Mouse (Mus musculus): ENCODE results near the gene Xpo4. TPM values are rescaled to one million over a fixed set of nuclear protein-coding genes. Genes with fewer than 3 reads are reported as not detected.

Gene Xpo4
- 33.7 and 37.1 TPM in 2 replicates for polyA plus RNA-seq (2014; fragmentation: Nextera tagmentation; extraction: Ambion mirVana)

DNA sequence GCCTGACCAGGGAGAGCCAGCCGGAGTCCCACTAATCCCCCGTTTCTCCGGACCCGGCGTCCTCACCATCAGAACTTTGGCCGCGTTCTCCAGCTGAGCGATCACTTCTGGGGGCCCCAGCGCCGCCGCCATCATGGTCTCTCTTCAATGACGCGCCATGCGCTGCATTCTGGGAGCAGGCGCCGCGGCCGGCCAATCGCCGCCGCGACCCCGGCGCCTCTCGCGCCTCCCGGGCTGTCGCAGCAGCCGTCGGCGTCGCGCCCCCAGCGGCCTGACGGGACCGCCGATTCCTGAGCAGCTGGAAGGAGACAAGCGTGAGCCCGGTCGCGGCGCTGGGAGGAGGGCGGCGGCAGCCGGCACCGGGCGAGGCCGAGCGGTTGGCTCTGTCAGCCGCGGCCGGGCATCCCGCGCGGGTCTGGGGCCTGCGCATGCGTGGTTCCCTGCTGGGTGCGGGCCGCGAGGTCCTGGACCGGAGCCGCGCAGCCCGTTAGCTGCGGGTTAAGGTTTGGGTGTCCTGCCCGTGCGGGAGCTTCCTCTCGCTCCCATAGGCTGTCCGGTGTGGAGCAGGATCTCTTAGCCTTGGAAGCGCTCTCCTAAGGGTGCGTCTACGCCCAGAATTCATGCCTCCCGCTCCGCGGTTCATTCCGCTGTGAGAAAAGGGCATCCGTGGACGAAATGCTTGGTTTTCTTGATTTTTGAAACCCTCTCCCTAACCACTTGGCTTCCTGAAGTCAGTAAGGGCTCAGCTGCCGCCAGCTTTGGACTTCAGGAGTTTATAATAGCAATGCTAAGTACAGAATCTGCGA lies at the start of gene Xpo4:
TSS of gene Xpo4 (minus strand) at position 609 of the 806 bp plus-strand sequence.
- ATAC-seq (ENCODE audit: insufficient read depth) (peak; percentile 96), DNase-seq (peak; percentile 93)
- peak within 1 kb of the TSS; percentile 94 for H3K9ac ChIP-seq
- no peak; the same call in 1 of the 2 replicates for TF ChIP-seq CTCF (IDR thresholded peaks at IDR 0.05; ENCODE audit: low read depth)
- peak within 1 kb of the TSS; percentile 95 for H3K27ac ChIP-seq (ENCODE audit: low read depth)
- H3K36me3 ChIP-seq (ENCODE audit: insufficient read depth): no peaks in the 10 kb centered on the region
- WGBS: under 1% methylated on average over 80 of the region's 80 CpGs
- 0 out of 2 replicates have a peak, but pooled peaks cover 4% of the 10 kb centered on the region for H3K4me1 ChIP-seq (ENCODE audit: insufficient read depth)
- peak within 1 kb of the TSS; percentile 85 for H3K4me2 ChIP-seq
- H3K9me3 ChIP-seq (ENCODE audit: low read depth, low read length): no peaks in the 10 kb centered on the region
- no peaks in the 10 kb centered on the region for H3K27me3 ChIP-seq (ENCODE audit: insufficient read depth, low read length)
- peak within 1 kb of the TSS; percentile 87 for H3K4me3 ChIP-seq (ENCODE audit: low read depth, low read length)

DNA sequence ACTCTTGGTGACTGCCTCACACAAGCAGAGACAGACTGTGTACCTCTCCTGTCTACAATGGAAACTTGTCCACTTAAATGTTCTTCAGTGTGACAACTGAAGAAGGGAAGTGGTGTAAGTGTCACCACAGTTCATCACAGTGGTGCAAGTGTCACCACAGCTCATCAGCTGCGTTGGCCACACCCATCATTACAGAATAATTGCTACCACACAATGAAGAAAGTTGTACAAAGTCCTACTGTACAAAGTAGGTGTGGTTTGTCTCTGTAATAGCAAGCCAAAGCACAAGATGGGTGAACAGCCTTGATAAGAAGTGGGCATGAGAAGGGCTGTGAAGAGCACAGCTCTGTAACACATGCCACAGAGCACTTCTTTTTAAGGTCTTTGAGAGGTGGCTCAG lies 47.7 kb upstream of the Xpo4 start:
- 94% methylated on average over 1 of the region's 1 CpGs for WGBS
- Histone ChIP-seq H3K4me1 (ENCODE audit: insufficient read depth) (peaks cover 9% of the 10 kb centered on the region; the same call in 1 of the 2 replicates), H3K36me3 (ENCODE audit: insufficient read depth) (peaks cover 17% of the 10 kb centered on the region), H3K4me3 (ENCODE audit: low read depth, low read length) (no peak overlapping the region), H3K27me3 (ENCODE audit: insufficient read depth, low read length) (no peaks in the 10 kb centered on the region), H3K27ac (ENCODE audit: low read depth) (no peak overlapping the region), H3K4me2 (no peak overlapping the region), H3K9ac (no peak overlapping the region), H3K9me3 (ENCODE audit: low read depth, low read length) (no peaks in the 10 kb centered on the region)
- TF ChIP-seq CTCF (IDR thresholded peaks at IDR 0.05; ENCODE audit: low read depth): no peak
- no peak for DNase-seq
- ATAC-seq (ENCODE audit: insufficient read depth): no peak

DNA sequence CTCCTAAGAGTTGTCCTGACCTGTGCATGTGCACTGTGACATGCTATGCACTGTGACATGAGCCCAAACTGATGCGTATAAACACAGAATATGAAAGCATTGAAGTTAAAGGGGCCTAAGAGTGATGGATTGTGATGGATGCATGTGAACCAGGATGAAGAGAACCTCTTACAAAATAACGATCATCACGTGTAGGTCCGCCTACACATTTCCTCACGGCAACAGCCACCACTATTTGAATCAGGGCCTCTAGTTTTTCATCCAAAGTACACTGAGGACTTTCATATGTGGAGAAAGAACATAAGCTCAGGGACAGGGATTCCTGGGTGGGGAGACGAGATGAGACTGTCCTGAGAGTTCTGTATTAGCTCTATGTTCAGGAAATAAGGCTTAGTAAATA lies 45.8 kb upstream of the Xpo4 start:
- WGBS: 78% methylated on average over 6 of the region's 6 CpGs
- H3K9me3 ChIP-seq (ENCODE audit: low read depth, low read length): no peaks in the 10 kb centered on the region
- no peak overlapping the region for H3K9ac ChIP-seq
- H3K27me3 ChIP-seq (ENCODE audit: insufficient read depth, low read length): no peaks in the 10 kb centered on the region
- peaks cover 9% of the 10 kb centered on the region; the same call in 1 of the 2 replicates for H3K4me1 ChIP-seq (ENCODE audit: insufficient read depth)
- ATAC-seq (ENCODE audit: insufficient read depth) (no peak), DNase-seq (no peak)
- H3K36me3 ChIP-seq (ENCODE audit: insufficient read depth): peaks cover 9% of the 10 kb centered on the region; the same call in 1 of the 2 replicates
- no peak for TF ChIP-seq CTCF (IDR thresholded peaks at IDR 0.05; ENCODE audit: low read depth)
- no peak overlapping the region for H3K27ac ChIP-seq (ENCODE audit: low read depth)
- H3K4me3 ChIP-seq (ENCODE audit: low read depth, low read length): no peak overlapping the region
- H3K4me2 ChIP-seq: no peak overlapping the region

DNA sequence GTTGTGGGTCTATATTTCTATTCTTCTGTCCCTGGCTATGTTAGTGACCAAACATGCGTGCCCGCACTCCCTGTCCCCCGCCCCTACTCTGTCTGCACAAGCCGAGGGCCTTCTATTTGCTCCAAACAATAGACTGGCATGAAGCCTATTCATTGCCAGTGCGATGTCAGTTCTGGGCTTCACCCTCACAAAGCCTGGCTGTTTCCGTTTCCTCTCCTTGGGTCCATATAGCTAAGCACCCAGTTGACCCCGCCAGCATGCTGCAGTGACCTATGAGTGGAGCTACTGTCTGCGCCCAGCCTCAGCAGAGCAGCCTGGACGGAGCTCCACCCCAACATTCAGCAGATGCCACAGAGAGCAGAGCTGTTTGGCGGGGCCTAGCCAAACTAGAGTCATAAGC lies 43.9 kb upstream of the Xpo4 start:
- 56% methylated on average over 10 of the region's 10 CpGs for WGBS
- Histone ChIP-seq H3K9ac (no peak overlapping the region), H3K4me2 (no peak overlapping the region), H3K9me3 (ENCODE audit: low read depth, low read length) (no peaks in the 10 kb centered on the region), H3K36me3 (ENCODE audit: insufficient read depth) (peaks cover 14% of the 10 kb centered on the region; the same call in 1 of the 2 replicates), H3K27me3 (ENCODE audit: insufficient read depth, low read length) (no peaks in the 10 kb centered on the region), H3K4me1 (ENCODE audit: insufficient read depth) (peaks cover 9% of the 10 kb centered on the region; the same call in 1 of the 2 replicates), H3K4me3 (ENCODE audit: low read depth, low read length) (no peak overlapping the region), H3K27ac (ENCODE audit: low read depth) (peak overlapping the region; percentile 61)
- ATAC-seq (ENCODE audit: insufficient read depth) (peak; percentile 41; the same call in 1 of the 2 replicates), DNase-seq (peak; percentile 40)
- no peak for TF ChIP-seq CTCF (IDR thresholded peaks at IDR 0.05; ENCODE audit: low read depth)

DNA sequence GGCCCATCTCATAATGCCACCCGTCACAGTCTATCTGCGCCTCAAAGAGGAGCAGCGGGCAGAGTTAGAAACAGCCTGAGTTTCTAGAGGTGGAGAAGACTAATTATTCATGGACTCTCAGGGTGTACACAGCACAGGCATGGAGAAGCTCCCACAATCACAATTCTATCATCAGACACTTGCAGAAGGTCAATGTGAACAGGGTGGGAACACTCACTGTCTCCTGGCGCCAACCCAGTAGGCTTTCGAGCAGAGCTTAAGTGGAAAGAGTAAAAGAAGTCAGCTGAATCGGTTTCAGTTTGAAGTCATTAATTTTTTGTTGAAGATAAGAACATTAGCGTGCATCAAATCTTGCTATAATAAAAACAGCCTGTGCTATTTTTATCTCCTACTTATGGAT lies 43.4 kb upstream of the Xpo4 start:
- H3K9ac ChIP-seq: no peak overlapping the region
- WGBS: 54% methylated on average over 7 of the region's 7 CpGs
- H3K27ac ChIP-seq (ENCODE audit: low read depth): no peak overlapping the region; the same call in 1 of the 2 replicates
- ATAC-seq (ENCODE audit: insufficient read depth) (no peak), DNase-seq (peak; percentile 56)
- peaks cover 9% of the 10 kb centered on the region; the same call in 1 of the 2 replicates for H3K4me1 ChIP-seq (ENCODE audit: insufficient read depth)
- H3K36me3 ChIP-seq (ENCODE audit: insufficient read depth): peaks cover 13% of the 10 kb centered on the region; the same call in 1 of the 2 replicates
- no peak for TF ChIP-seq CTCF (IDR thresholded peaks at IDR 0.05; ENCODE audit: low read depth)
- H3K27me3 ChIP-seq (ENCODE audit: insufficient read depth, low read length): no peaks in the 10 kb centered on the region
- no peak overlapping the region for H3K4me3 ChIP-seq (ENCODE audit: low read depth, low read length)
- H3K9me3 ChIP-seq (ENCODE audit: low read depth, low read length): no peaks in the 10 kb centered on the region
- H3K4me2 ChIP-seq: no peak overlapping the region

DNA sequence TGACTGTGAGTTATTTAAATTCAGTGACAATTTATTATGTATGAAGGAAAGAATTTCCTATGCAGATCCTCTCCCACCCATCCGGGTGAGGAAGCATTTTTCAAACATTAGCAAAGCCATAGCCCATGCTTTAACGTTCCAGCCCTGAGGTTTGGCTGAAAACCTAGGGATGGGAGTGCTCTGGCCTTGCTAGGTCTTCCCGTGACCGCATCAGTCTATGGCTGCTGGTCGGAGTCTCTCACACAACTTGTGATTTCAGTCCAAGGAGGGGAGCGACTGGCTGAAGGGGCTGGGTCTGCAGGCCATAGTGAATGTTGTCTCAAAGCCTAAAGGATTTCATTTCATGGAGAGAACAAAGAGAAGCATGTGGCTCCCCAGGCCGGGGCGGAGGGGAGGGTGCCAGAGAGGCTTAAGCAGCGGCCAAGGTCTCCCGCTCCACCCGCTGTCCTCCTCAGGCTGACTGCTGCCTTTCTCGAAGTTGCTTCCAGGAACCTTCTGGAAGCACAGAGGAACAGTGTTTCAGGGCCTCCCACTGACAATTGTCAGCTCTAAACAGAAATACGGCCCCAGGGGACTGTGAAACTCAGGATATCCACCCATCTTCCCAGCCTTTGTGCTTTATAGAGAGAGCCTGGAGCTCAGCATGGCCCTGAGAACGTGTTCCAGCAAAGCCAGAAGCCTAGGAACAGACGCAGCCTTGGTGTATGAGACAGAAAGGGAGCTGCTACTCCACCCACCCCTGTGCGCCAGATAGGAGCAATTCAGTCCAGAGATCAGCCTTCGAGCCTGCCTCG lies 42.1 kb upstream of the Xpo4 start:
- Histone ChIP-seq H3K9ac (peak overlapping the region; percentile 15; the same call in 1 of the 2 replicates), H3K4me1 (ENCODE audit: insufficient read depth) (peaks cover 9% of the 10 kb centered on the region; the same call in 1 of the 2 replicates), H3K27ac (ENCODE audit: low read depth) (peak overlapping the region; percentile 69; the same call in 1 of the 2 replicates), H3K36me3 (ENCODE audit: insufficient read depth) (peaks cover 17% of the 10 kb centered on the region; the same call in 1 of the 2 replicates), H3K4me2 (no peak overlapping the region), H3K27me3 (ENCODE audit: insufficient read depth, low read length) (no peaks in the 10 kb centered on the region), H3K9me3 (ENCODE audit: low read depth, low read length) (no peaks in the 10 kb centered on the region), H3K4me3 (ENCODE audit: low read depth, low read length) (no peak overlapping the region)
- ATAC-seq (ENCODE audit: insufficient read depth): no peak
- no peak for DNase-seq
- no peak for TF ChIP-seq CTCF (IDR thresholded peaks at IDR 0.05; ENCODE audit: low read depth)
- WGBS: 63% methylated on average over 18 of the region's 18 CpGs
